In genomic region chr16:43655183-43655787, GRCm38 (mm10) we compare ENCODE assay signal across 24 mouse cellular contexts. TPM values are rescaled to one million over a fixed set of nuclear protein-coding genes. Genes with fewer than 3 reads are reported as not detected.
DNase-seq lines count a peak whose midpoint lies in the region; ATAC-seq lines count a peak whose summit lies in the region.
"Had no signal": no experiment of that assay in that cellular context is flagged by ENCODE, and none has a peak within 500 bp of the region (broad histone marks: within the 10 kb centered on the region; RNA-seq: fewer than 3 reads in every experiment).

No protein-coding gene starts in this region.

- ATAC-seq in activated CD4-positive, CD25-positive, alpha-beta regulatory T cell, adult 4 months = peak; percentile 55
- peak; percentile 72 for ATAC-seq in monocyte, adult 5-6 weeks (replicated peaks; ENCODE audit: insufficient number of reproducible peaks, low FRiP score, low TSS enrichment, poor library complexity, severe bottlenecking)
- ATAC-seq: forebrain, postnatal 0 days; midbrain, embryonic 16.5 days had no signal

- peak; percentile 74 for DNase-seq in 416B (ENCODE audit: low read depth)
- DNase-seq in CD4-positive, CD25-positive, alpha-beta regulatory T cell, adult 2 months (ENCODE audit: low read depth, low spot score) = peak; percentile 41
- DNase-seq in testis, postnatal 10 days (ENCODE audit: low spot score) = no peak
- no peak for DNase-seq in gastrocnemius, postnatal 14 days
- no peak for DNase-seq in lung, postnatal 25 days (ENCODE audit: low spot score)
- DNase-seq: cerebellum, adult 9-10 months; forebrain, postnatal 0 days; heart, adult 18-20 months; kidney, adult 8-10 months; kidney, postnatal 36 days; right cerebral cortex, postnatal 25 days had no signal

- intact Hi-C loops in gastrocnemius, postnatal 14 days (cut with DNase I; ENCODE audit: low total_unique reads) = no loop called here

RNA-seq across cellular contexts. Expression of gene Tigit, which starts 8.7 kb away (rescaled TPM):
- polyA plus RNA-seq in activated CD4-positive, CD25-positive, alpha-beta regulatory T cell, adult 4 months (2017; shearing (Covaris generic)) = 100 to 1,000 TPM; 390 to 542 TPM
- 5.7 to 20.8 TPM (median 19.6 TPM) in 3 replicates for total RNA-seq in monocyte, adult 5-6 weeks (2017)
- total RNA-seq in gastrocnemius, postnatal 14 days (2021) = not detected
- total RNA-seq: adrenal gland, postnatal 4 days; forebrain, postnatal 0 days; gastrocnemius, adult 18-20 months; heart, adult 18-20 months; hematopoietic stem cell, adult 5-6 weeks; layer of hippocampus, postnatal 14 days; left cerebral cortex, postnatal 36 days; liver, adult 2 months had no signal
- polyA plus RNA-seq: embryonic facial prominence, embryonic 13.5 days; heart, embryonic 14.5 days; midbrain, embryonic 16.5 days; neural tube, embryonic 11.5 days; testis, adult 2 months had no signal

Comparison
In these comparisons a context has a peak if more than half of its experiments do, and no peak if none do; other contexts are left out.
1. DNase-seq: peak in 416B (single experiment) and CD4-positive, CD25-positive, alpha-beta regulatory T cell, adult 2 months (single experiment); none in testis, postnatal 10 days (single experiment), gastrocnemius, postnatal 14 days (single experiment) and lung, postnatal 25 days (single experiment).